Mouse (Mus musculus) MEL (cell line): ENCODE measurements around the gene Frrs1. TPM values are rescaled to one million over a fixed set of nuclear protein-coding genes. Genes with fewer than 3 reads are reported as not detected.
A peak's percentile ranks its signal among the peaks of the same experiment; 100 is the strongest.

Experiments
- DNase-seq: peaks from one replicate; pipeline ENCODE4 v3.0.0; 2011; ENCODE audit warnings: low read depth, low spot score
- H3K27ac ChIP-seq: 2 replicates; pipeline ENCODE4 v1.5.1; 2012; ENCODE audit warnings: low read depth, mild to moderate bottlenecking, control low read depth, low read length, moderate library complexity; ENCODE audit not compliant: control insufficient read depth
- H3K27me3 ChIP-seq, 2 experiments: fragments of 150-350 bp in 1 of 2; sonication (generic) in 1 of 2; 2 replicates each; pipeline ENCODE4 v1.6.1; 2012; ENCODE audit warnings: low read length in 2 of 2, mild to moderate bottlenecking in 2 of 2, improper control_type of control experiment in 1 of 2, moderate library complexity in 1 of 2; ENCODE audit not compliant: insufficient read depth in 2 of 2, control insufficient read depth in 1 of 2
- H3K36me3 ChIP-seq, 2 experiments: 2 replicates each; pipeline ENCODE4 v1.6.1; 2012 to 2014; ENCODE audit warnings: low read length in 2 of 2, improper control_type of control experiment in 1 of 2, inconsistent platforms in 1 of 2, mild to moderate bottlenecking in 1 of 2; ENCODE audit not compliant: insufficient read depth in 2 of 2, control insufficient read depth in 1 of 2
- H3K4me1 ChIP-seq, 2 experiments: fragments of 150-350 bp in 1 of 2; sonication (generic) in 1 of 2; 2 replicates each; pipeline ENCODE4 v1.6.1; 2012; ENCODE audit warnings: low read length in 2 of 2, improper control_type of control experiment in 1 of 2, mild to moderate bottlenecking in 1 of 2; ENCODE audit not compliant: insufficient read depth in 2 of 2, control insufficient read depth in 1 of 2
- H3K4me3 ChIP-seq, 2 experiments: fragments of 150-350 bp in 1 of 2; sonication (generic) in 1 of 2; 2 replicates each; pipeline ENCODE4 v1.5.1; 2012; ENCODE audit warnings: low read depth in 2 of 2, low read length in 2 of 2, mild to moderate bottlenecking in 2 of 2, moderate library complexity in 2 of 2, control low read depth in 1 of 2, improper control_type of control experiment in 1 of 2; ENCODE audit not compliant: control insufficient read depth in 1 of 2, insufficient read depth in 1 of 2
- H3K79me2 ChIP-seq: 2 replicates; pipeline ENCODE4 v1.6.1; 2012; ENCODE audit warnings: mild to moderate bottlenecking, low read length, moderate library complexity; ENCODE audit not compliant: control insufficient read depth, poor library complexity, insufficient read depth
- H3K9ac ChIP-seq: 2 replicates; pipeline ENCODE4 v1.6.1; 2012; ENCODE audit warnings: low read depth, mild to moderate bottlenecking, control low read depth, low read length, moderate library complexity; ENCODE audit not compliant: control insufficient read depth, poor library complexity, severe bottlenecking
- H3K9me3 ChIP-seq: fragments of 150-350 bp; sonication (generic); replicated peaks from 2 replicates; pipeline ENCODE4 v1.6.1; 2012; ENCODE audit warnings: mild to moderate bottlenecking, low read length, improper control_type of control experiment, moderate library complexity; ENCODE audit not compliant: insufficient read depth
- CHD1 ChIP-seq: IDR thresholded peaks from 2 replicates; pipeline ENCODE4 v1.6.1; 2012; ENCODE audit warnings: low read depth, mild to moderate bottlenecking, inconsistent platforms, low read length, improper control_type of control experiment
- CHD2 ChIP-seq: IDR thresholded peaks from 2 replicates; pipeline ENCODE4 v1.6.1; 2011; ENCODE audit warnings: low read length, improper control_type of control experiment
- CTCF ChIP-seq, 3 experiments: IDR thresholded peaks in 2 of 3; conservative IDR thresholded peaks in 1 of 3; 2 replicates each; pipeline ENCODE4 v1.5.1; 2011 to 2012; ENCODE audit warnings: low read length in 3 of 3, low read depth in 2 of 3, mild to moderate bottlenecking in 2 of 3, improper control_type of control experiment in 1 of 3, inconsistent platforms in 1 of 3, mixed read lengths in 1 of 3, moderate library complexity in 1 of 3; ENCODE audit not compliant: control insufficient read depth in 1 of 3, insufficient read depth in 1 of 3, poor library complexity in 1 of 3, severe bottlenecking in 1 of 3
- EP300 ChIP-seq, 2 experiments: IDR thresholded peaks; 2 replicates each; pipeline ENCODE4 v1.6.1; 2011; ENCODE audit warnings: improper control_type of control experiment in 2 of 2, low read length in 2 of 2, low read depth in 1 of 2, mild to moderate bottlenecking in 1 of 2
- ETS1 ChIP-seq: IDR thresholded peaks from 2 replicates; pipeline ENCODE4 v1.6.1; 2012; ENCODE audit warnings: low read depth, mild to moderate bottlenecking, inconsistent platforms, low read length, improper control_type of control experiment, moderate library complexity
- GABPA ChIP-seq: IDR thresholded peaks from 2 replicates; pipeline ENCODE4 v1.6.1; 2012; ENCODE audit warnings: low read depth, mild to moderate bottlenecking, inconsistent platforms, low read length, improper control_type of control experiment, moderate library complexity
- GATA1 ChIP-seq: IDR thresholded peaks from 2 replicates; pipeline ENCODE4 v1.6.1; 2011; ENCODE audit warnings: low read depth, low read length, improper control_type of control experiment
- HCFC1 ChIP-seq: IDR thresholded peaks from 2 replicates; pipeline ENCODE4 v1.6.1; 2012; ENCODE audit warnings: low read depth, mild to moderate bottlenecking, inconsistent platforms, low read length, improper control_type of control experiment, moderate library complexity
- JUND ChIP-seq: IDR thresholded peaks from 2 replicates; pipeline ENCODE4 v1.6.1; 2011; ENCODE audit warnings: low read depth, mild to moderate bottlenecking, improper control_type of control experiment, low read length
- KAT2A ChIP-seq: conservative IDR thresholded peaks from 2 replicates; pipeline ENCODE4 v1.6.1; 2012; ENCODE audit warnings: low read depth, low read length, improper control_type of control experiment, inconsistent platforms
- MAZ ChIP-seq: IDR thresholded peaks from 2 replicates; pipeline ENCODE4 v1.6.1; 2012; ENCODE audit warnings: low read depth, mild to moderate bottlenecking, inconsistent platforms, low read length, improper control_type of control experiment
- MYB ChIP-seq: IDR thresholded peaks from 2 replicates; pipeline ENCODE4 v1.6.1; 2011; ENCODE audit warnings: mild to moderate bottlenecking, low read depth, low read length, improper control_type of control experiment
- MYC ChIP-seq: IDR thresholded peaks from 2 replicates; pipeline ENCODE4 v1.6.1; 2011; ENCODE audit warnings: low read depth, mild to moderate bottlenecking, low read length, improper control_type of control experiment, moderate library complexity
- NELFE ChIP-seq: IDR thresholded peaks from 2 replicates; pipeline ENCODE4 v1.6.1; 2011; ENCODE audit warnings: low read depth, low read length, improper control_type of control experiment
- POLR2A ChIP-seq, 2 experiments: IDR thresholded peaks; 2 replicates each; pipeline ENCODE4 v1.6.1; 2011 to 2012; ENCODE audit warnings: low read length in 2 of 2, mild to moderate bottlenecking in 2 of 2, control low read depth in 1 of 2, improper control_type of control experiment in 1 of 2, low read depth in 1 of 2, moderate library complexity in 1 of 2; ENCODE audit not compliant: control insufficient read depth in 1 of 2, insufficient read depth in 1 of 2, poor library complexity in 1 of 2
- POLR2AphosphoS2 ChIP-seq: IDR thresholded peaks from 2 replicates; pipeline ENCODE4 v1.6.1; 2011; ENCODE audit warnings: low read length, improper control_type of control experiment
- RAD21 ChIP-seq: IDR thresholded peaks from 2 replicates; pipeline ENCODE4 v1.6.1; 2011; ENCODE audit warnings: mild to moderate bottlenecking, low read depth, low read length, improper control_type of control experiment
- RCOR1 ChIP-seq: IDR thresholded peaks from 2 replicates; pipeline ENCODE4 v1.6.1; 2012; ENCODE audit warnings: low read depth, mild to moderate bottlenecking, inconsistent platforms, low read length, improper control_type of control experiment
- SIN3A ChIP-seq: IDR thresholded peaks from 2 replicates; pipeline ENCODE4 v1.6.1; 2012; ENCODE audit warnings: low read length, improper control_type of control experiment, inconsistent platforms
- SMC3 ChIP-seq: IDR thresholded peaks from 2 replicates; pipeline ENCODE4 v1.6.1; 2011; ENCODE audit warnings: low read depth, low read length, improper control_type of control experiment
- TAL1 ChIP-seq: IDR thresholded peaks from 2 replicates; pipeline ENCODE4 v1.6.1; 2012; ENCODE audit warnings: mild to moderate bottlenecking, inconsistent platforms, low read length, moderate library complexity, mixed read lengths
- TBP ChIP-seq: IDR thresholded peaks from 2 replicates; pipeline ENCODE4 v1.8.0; 2011; ENCODE audit warnings: low read depth, low read length, improper control_type of control experiment
- TCF12 ChIP-seq: IDR thresholded peaks from 2 replicates; pipeline ENCODE4 v1.6.1; 2014; ENCODE audit warnings: low read depth, mild to moderate bottlenecking, inconsistent platforms, low read length, improper control_type of control experiment, moderate library complexity
- USF1 ChIP-seq: IDR thresholded peaks from 2 replicates; pipeline ENCODE4 v1.6.1; 2014; ENCODE audit warnings: low read depth, mild to moderate bottlenecking, inconsistent platforms, low read length, improper control_type of control experiment, moderate library complexity
- ZC3H11A ChIP-seq: IDR thresholded peaks from 2 replicates; pipeline ENCODE4 v1.6.1; 2012; ENCODE audit warnings: low read depth, mild to moderate bottlenecking, inconsistent platforms, low read length, improper control_type of control experiment
- ZKSCAN1 ChIP-seq: IDR thresholded peaks from 2 replicates; pipeline ENCODE4 v1.6.1; 2012; ENCODE audit warnings: low read depth, mild to moderate bottlenecking, inconsistent platforms, low read length, improper control_type of control experiment, moderate library complexity
- ZNF384 ChIP-seq: IDR thresholded peaks from 2 replicates; pipeline ENCODE4 v1.6.1; 2012; ENCODE audit warnings: low read depth, mild to moderate bottlenecking, inconsistent platforms, low read length, improper control_type of control experiment
- polyA plus RNA-seq, 2 experiments: library from polyadenylated mRNA; stranded (reverse) in 1 of 2; unstranded in 1 of 2; fragments of >175 nt in 1 of 2; fragments of >200 nt in 1 of 2; gene quantifications; 2 replicates each; pipeline versions ENCODE4 v1.2.1 to v1.2.4; 2012; ENCODE audit warnings: low replicate concordance in 2 of 2, low read depth in 1 of 2; ENCODE audit not compliant: insufficient read length in 2 of 2, insufficient read depth in 1 of 2, missing spikeins in 1 of 2
- total RNA-seq: library from RNA; depleted of rRNA; stranded (reverse); fragments of 300-350 nt; gene quantifications from 2 replicates; pipeline ENCODE4 v1.2.3, GENCODE M21; 2012

Frrs1 gene
- total and polyA plus RNA-seq, 3 experiments, result 78.5 to 625 (median 84.6) TPM

- TF ChIP-seq MYC, result peak; percentile 83
- peak; percentile 77; the same call in 1 of the 2 replicates for TF ChIP-seq TBP
Observed at GRCm38 (mm10) chr3:116857611-116858010, 1.7 kb upstream of the Frrs1 start (continued).

DNA sequence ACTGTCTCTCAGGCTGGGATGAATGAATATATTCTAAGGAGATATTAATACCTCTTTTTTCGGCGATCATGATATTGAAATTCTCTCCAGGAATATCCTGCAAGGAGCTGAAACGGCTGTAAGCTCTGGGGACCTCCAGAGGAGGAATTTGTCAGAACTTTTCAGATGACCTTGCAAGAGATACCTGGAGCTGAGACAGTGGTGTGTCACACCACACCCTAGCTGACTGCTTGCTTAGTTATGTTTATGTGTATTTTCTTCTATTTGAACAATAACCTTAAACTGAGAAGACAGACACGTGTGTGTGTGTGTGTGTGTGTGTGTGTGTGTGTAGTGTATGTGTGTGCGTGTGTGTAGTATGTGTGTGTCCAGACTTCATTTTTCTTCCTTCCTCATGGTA, 488 bp downstream of the Frrs1 start:
- Histone ChIP-seq H3K4me3 (peak overlapping the region; percentile 73 to 79), H3K79me2 (peaks cover 34% of the 10 kb centered on the region), H3K4me1 (peaks cover 9 to 29% of the 10 kb centered on the region in 2 experiments), H3K9ac (peak overlapping the region; percentile 75), H3K27ac (peak overlapping the region; percentile 99), H3K27me3 (no peaks in the 10 kb centered on the region), H3K36me3 (peaks cover 0 to 32% of the 10 kb centered on the region in 2 experiments; a peak in 2 of 4 replicates), H3K9me3 (no peaks in the 10 kb centered on the region)
- TF ChIP-seq HCFC1, result no peak
- no peak for TF ChIP-seq POLR2AphosphoS2
- no peak for TF ChIP-seq CHD2
- TF ChIP-seq NELFE, result no peak
- TF ChIP-seq MAZ, result no peak
- TF ChIP-seq ZKSCAN1, result no peak
- no peak for TF ChIP-seq USF1
- no peak; the same call in 1 of the 2 replicates for TF ChIP-seq CHD1
- no peak for TF ChIP-seq SMC3
- no peak for TF ChIP-seq TBP
- no peak for DNase-seq

DNA sequence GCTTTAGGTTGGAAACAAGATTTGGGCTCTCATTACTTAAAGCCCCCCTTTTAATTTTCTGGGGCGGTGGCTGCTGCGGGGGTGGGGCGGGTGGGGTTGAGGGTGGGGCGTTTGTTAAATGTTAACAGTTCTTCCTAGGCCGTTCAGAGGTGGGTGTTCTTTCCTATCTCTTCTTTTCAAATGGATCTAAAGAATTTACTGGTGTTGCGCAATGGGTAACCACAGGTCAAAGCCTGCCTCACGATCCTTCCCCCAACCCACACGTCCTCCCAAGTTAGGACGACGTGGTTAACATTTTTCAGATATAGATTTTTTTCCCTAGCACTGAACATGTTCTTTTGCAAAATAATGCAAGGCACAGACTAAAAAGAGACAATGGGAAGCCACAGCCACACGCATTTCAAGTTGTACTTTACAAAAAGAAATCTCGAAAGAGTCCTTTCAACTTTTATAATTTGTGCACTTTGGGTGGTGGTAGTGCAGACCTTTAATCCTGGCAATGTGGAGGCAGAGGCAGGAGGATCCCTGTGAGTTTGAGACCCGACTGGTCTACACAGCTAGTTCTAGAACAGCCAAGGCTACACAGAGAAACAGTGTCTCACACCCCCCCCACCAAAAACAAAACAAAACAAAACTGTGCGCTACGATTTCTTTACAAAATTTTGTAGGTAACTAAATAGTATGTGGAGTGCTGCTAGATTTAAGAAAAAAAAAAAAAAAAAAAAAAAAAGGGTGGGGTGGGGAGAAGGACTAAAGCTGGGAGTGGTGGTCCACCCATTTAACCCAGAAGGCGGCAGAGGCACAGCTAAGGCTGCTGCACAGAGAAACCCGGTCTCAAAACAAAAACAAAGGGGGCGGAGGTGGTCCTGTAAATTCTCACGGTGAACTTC, 1.3 kb downstream of the Frrs1 start:
- Histone ChIP-seq H3K4me1 (peaks cover 9 to 25% of the 10 kb centered on the region in 2 experiments), H3K79me2 (peaks cover 35% of the 10 kb centered on the region), H3K27ac (peak overlapping the region; percentile 100), H3K9ac (peak overlapping the region; percentile 85), H3K36me3 (peaks cover 0 to 28% of the 10 kb centered on the region in 2 experiments; a peak in 2 of 4 replicates), H3K4me3 (peak overlapping the region; percentile 76 to 88), H3K27me3 (no peaks in the 10 kb centered on the region), H3K9me3 (no peaks in the 10 kb centered on the region)
- peak; percentile 86 for DNase-seq
- TF ChIP-seq GATA1 (peak; percentile 80), TBP (peak; percentile 77), RCOR1 (peak; percentile 71), MYB (peak; percentile 64; the same call in 1 of the 2 replicates), KAT2A (no peak), SIN3A (peak; percentile 82), ETS1 (peak; percentile 75), ZNF384 (peak; percentile 57; the same call in 1 of the 2 replicates), CHD2 (no peak), TAL1 (no peak), CHD1 (0 out of 2 replicates have a peak, but pooled peaks have one; percentile 8), CTCF (IDR thresholded peaks at IDR 0.05 in 2 of 3, conservative IDR thresholded peaks at IDR 0.05 in 1 of 3; ENCODE audit: control insufficient read depth in 1 of 3, insufficient read depth in 1 of 3, low read depth in 2 of 3, low read length in 3 of 3, poor library complexity in 1 of 3, severe bottlenecking in 1 of 3) (no peak), HCFC1 (no peak), EP300 (IDR thresholded peaks at IDR 0.05; ENCODE audit: low read depth in 1 of 2, low read length in 2 of 2) (peak; percentile 64 to 93; a peak in 3 of 4 replicates), ZC3H11A (no peak), RAD21 (no peak), TCF12 (peak; percentile 63), POLR2A (IDR thresholded peaks at IDR 0.05; ENCODE audit: control insufficient read depth in 1 of 2, insufficient read depth in 1 of 2, low read depth in 1 of 2, low read length in 2 of 2, poor library complexity in 1 of 2) (peak; percentile 27 to 61; a peak in 2 of 4 replicates), SMC3 (no peak), MYC (peak; percentile 35; the same call in 1 of the 2 replicates), JUND (no peak), GABPA (no peak)
